Mouse (Mus musculus): ENCODE results near the gene Neurod6. TPM values are rescaled to one million over a fixed set of nuclear protein-coding genes. Genes with fewer than 3 reads are reported as not detected.
A peak's percentile ranks its signal among the peaks of the same experiment; 100 is the strongest.

The Neurod6 gene
- total RNA-seq, 2 experiments from 2014 or later: not detected

DNA sequence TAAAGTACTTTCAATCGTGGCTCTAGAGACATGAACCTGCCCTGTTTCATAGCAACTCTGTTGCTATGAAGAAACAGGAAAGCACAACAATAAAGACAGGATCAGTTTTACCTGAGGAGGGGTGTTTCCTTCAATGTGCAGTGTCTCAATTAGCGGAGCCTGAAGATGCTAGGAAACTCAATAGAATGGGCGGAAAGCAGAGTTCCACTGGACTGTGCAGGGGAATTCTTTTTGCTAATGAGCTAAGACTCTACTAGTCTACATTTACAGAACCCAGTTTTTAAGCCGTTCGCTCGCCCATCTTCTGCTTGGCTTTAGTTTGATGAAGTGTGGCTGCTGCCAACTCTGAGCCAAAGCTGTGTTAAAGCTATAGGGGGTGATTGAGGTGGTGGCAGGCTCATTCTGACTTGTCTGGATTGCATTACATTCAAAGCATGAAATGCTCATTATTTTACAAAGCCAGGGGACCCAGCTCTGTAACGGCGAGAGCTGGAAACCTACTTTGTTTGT is 33.2 kb downstream of the Neurod6 start:
- ATAC-seq (replicated peaks; ENCODE audit: low FRiP score, poor library complexity, severe bottlenecking): no peak

DNA sequence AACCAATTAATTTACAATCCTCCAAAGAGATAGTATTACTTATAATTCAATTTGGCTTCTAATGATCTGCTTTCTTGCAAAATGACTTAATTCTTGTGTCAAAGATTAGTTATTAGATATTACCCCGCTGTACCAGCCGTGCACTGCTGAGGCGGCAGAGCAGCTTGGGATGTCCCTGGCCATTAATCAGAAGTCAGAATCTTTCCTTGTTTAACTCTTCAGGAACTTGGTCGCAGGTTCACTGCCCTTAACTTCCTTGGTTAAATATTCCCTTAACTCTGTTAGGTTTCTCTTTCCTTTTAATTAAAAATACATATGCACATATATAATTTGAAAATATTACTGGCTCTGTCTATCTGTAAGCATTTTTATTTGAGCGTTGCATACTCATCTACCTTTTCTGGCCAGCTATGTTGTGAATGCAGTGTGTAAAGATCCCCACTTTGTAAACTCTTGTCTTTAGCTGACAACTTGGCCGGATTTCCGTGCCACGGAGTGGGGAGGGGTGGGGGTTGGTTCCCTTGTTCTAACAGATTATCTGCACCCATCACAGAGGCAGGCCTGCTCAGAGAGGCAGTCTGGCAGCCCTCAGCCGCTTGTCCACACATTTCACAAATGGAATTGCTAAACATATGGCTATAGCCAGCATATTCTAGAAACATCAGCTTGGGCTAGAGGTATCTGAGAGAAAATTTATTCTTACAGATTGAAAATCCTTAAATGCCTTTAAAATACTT is 34.1 kb downstream of the Neurod6 start:
- no peak for ATAC-seq (replicated peaks; ENCODE audit: low FRiP score, poor library complexity, severe bottlenecking)

DNA sequence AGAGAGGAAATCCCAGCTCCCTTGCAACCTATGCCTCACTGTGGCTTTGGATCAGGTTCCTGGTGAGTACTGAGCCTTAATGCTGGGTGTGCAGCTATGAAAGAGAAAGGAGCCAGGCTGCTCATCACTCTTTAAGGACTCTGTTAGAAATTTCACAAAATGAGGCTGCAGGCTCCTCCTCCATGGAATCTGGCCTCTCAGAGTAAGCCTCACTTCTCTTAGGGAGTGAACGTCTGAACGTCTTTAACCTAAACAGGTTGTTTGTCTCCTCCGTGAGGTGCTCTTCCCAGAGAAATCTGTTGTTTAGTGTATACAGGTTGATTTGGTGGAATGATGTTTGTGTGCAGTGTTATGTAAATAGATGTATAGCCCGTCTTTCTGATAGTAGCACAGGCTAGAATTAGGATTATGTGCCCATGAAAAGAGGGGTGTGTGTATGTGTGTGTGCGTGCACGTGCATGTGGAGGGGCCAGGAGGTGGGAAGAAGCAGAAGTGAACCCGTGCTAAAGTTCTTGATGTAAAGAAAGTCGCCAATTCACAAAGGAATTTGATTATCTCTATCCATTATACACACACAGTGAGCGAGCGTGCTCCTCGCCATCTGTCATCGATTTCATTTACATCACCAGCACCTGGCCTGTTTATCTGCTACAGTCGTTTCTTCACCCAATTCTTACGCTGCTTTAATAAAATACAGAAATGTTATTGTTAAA is 34.8 kb downstream of the Neurod6 start:
- ATAC-seq (replicated peaks; ENCODE audit: low FRiP score, poor library complexity, severe bottlenecking): no peak

DNA sequence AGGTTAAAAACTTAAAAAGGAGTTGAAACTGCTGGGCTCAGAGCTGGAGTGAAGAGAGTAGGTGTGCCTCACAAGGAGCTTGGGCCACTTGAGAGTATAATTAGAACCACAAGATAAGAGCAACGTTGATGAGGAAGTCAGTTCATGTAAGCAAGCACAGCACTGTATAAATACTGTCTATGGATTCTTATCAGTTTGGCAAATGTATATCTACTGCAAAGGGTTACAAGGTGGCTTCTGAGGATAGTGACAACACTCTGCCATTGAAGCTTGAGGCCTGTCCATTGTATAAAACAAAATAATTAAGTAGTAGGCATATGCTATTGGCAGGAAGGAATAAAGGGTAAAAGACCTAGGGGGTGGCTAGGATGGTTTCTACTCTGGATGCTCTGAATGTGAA is 46.4 kb downstream of the Neurod6 start:
- 0 out of 2 replicates have a peak, but pooled peaks have one; percentile 49 for ATAC-seq (replicated peaks; ENCODE audit: low FRiP score, poor library complexity, severe bottlenecking)

Other genes with a start within 250 kb of the Neurod6 start
- gene Adcyap1r1, start 229.3 kb downstream of the Neurod6 start, total RNA-seq (2015; ENCODE audit: low replicate concordance): 0.19 TPM in 1 of 2 replicates, not detected in the other
- 0.09 TPM in 1 of 2 replicates, not detected in the other for gene Adcyap1r1, start 229.3 kb downstream of the Neurod6 start, total RNA-seq (2017; ENCODE audit: low replicate concordance)
- gene Itprid1, start 155.6 kb upstream of the Neurod6 start, total RNA-seq (2015; ENCODE audit: low replicate concordance): not detected in 2 replicates
- not detected in 2 replicates for gene Itprid1, start 155.6 kb upstream of the Neurod6 start, total RNA-seq (2017; ENCODE audit: low replicate concordance)

Measured in erythroblast, adult 5-6 weeks (primary cell).